Mouse (Mus musculus): ENCODE measurements around the gene Xpnpep1. TPM values are rescaled to one million over a fixed set of nuclear protein-coding genes. Genes with fewer than 3 reads are reported as not detected.
A peak's percentile ranks its signal among the peaks of the same experiment; 100 is the strongest.

Gene Xpnpep1
- polyA plus RNA-seq, 1 experiment from 2014 or later: 139 TPM

- no peak overlapping the region for H3K27ac ChIP-seq (replicated peaks)
- ATAC-seq (ENCODE audit: low FRiP score, low read depth): no peak
- WGBS: 76% methylated on average over 4 of the region's 4 CpGs
- H3K9me3 ChIP-seq: 0 out of 2 replicates have a peak, but pooled peaks cover 4% of the 10 kb centered on the region
- H3K9ac ChIP-seq (replicated peaks): no peak overlapping the region
- H3K4me1 ChIP-seq: peaks cover 15% of the 10 kb centered on the region
- H3K4me3 ChIP-seq: no peak overlapping the region
- H3K27me3 ChIP-seq: 0 out of 2 replicates have a peak, but pooled peaks cover 8% of the 10 kb centered on the region
- H3K36me3 ChIP-seq: no peaks in the 10 kb centered on the region
- H3K4me2 ChIP-seq (replicated peaks): no peak overlapping the region
These were observed 1.6 kb upstream of the Xpnpep1 start for GRCm38 (mm10) chr19:53041570-53041969.

GRCm38 (mm10) chr19:53041133-53041510 lies 1.1 kb upstream of the Xpnpep1 start:
- H3K27me3 ChIP-seq: 0 out of 2 replicates have a peak, but pooled peaks cover 8% of the 10 kb centered on the region
- 78% methylated on average over 5 of the region's 5 CpGs for WGBS
- H3K9ac ChIP-seq (replicated peaks): no peak overlapping the region
- peaks cover 15% of the 10 kb centered on the region for H3K4me1 ChIP-seq
- H3K4me3 ChIP-seq: no peak overlapping the region
- no peak for ATAC-seq (ENCODE audit: low FRiP score, low read depth)
- H3K4me2 ChIP-seq (replicated peaks): no peak overlapping the region
- H3K27ac ChIP-seq (replicated peaks): no peak overlapping the region
- H3K9me3 ChIP-seq: no peaks in the 10 kb centered on the region
- no peaks in the 10 kb centered on the region for H3K36me3 ChIP-seq

- peaks cover 15% of the 10 kb centered on the region for H3K4me1 ChIP-seq
- 0 out of 2 replicates have a peak, but pooled peaks cover 8% of the 10 kb centered on the region for H3K27me3 ChIP-seq
- peak; percentile 39 for ATAC-seq (ENCODE audit: low FRiP score, low read depth)
- no peaks in the 10 kb centered on the region for H3K36me3 ChIP-seq
- H3K9me3 ChIP-seq: no peaks in the 10 kb centered on the region
- peak overlapping the region; percentile 75 for H3K4me2 ChIP-seq (replicated peaks)
- WGBS: 40% methylated on average over 11 of the region's 11 CpGs
- peak overlapping the region; percentile 71 for H3K4me3 ChIP-seq
- no peak overlapping the region; the same call in 1 of the 2 replicates for H3K9ac ChIP-seq (replicated peaks)
- H3K27ac ChIP-seq (replicated peaks): 0 out of 2 replicates have a peak overlapping the region, but pooled peaks have one; percentile 30
These were observed 924 bp downstream of the Xpnpep1 start for GRCm38 (mm10) chr19:53039090-53039489.

GRCm38 (mm10) chr19:53038435-53038938 lies 1.5 kb downstream of the Xpnpep1 start:
- under 1% methylated on average over 39 of the region's 39 CpGs for whole genome bisulfite sequencing
- peak overlapping the region; percentile 75 for H3K4me2 ChIP-seq (replicated peaks)
- H3K4me1 ChIP-seq: peaks cover 15% of the 10 kb centered on the region
- peak overlapping the region; percentile 84 for H3K9ac ChIP-seq (replicated peaks)
- ATAC-seq (ENCODE audit: low FRiP score, low read depth): peak; percentile 99
- H3K4me3 ChIP-seq: peak overlapping the region; percentile 71
- no peaks in the 10 kb centered on the region for H3K9me3 ChIP-seq
- 0 out of 2 replicates have a peak, but pooled peaks cover 8% of the 10 kb centered on the region for H3K27me3 ChIP-seq
- H3K36me3 ChIP-seq: no peaks in the 10 kb centered on the region
- H3K27ac ChIP-seq (replicated peaks): peak overlapping the region; percentile 80

GRCm38 (mm10) chr19:53037925-53038419 lies 2.0 kb downstream of the Xpnpep1 start:
- Histone ChIP-seq H3K36me3 (no peaks in the 10 kb centered on the region), H3K27ac (replicated peaks) (peak overlapping the region; percentile 80), H3K9me3 (no peaks in the 10 kb centered on the region), H3K9ac (replicated peaks) (peak overlapping the region; percentile 84), H3K4me2 (replicated peaks) (peak overlapping the region; percentile 75), H3K4me1 (peaks cover 15% of the 10 kb centered on the region), H3K27me3 (0 out of 2 replicates have a peak, but pooled peaks cover 8% of the 10 kb centered on the region), H3K4me3 (peak overlapping the region; percentile 71)
- no peak for ATAC-seq (ENCODE audit: low FRiP score, low read depth)
- 2% methylated on average over 28 of the region's 28 CpGs for WGBS

- Histone ChIP-seq H3K4me2 (replicated peaks) (no peak overlapping the region), H3K27me3 (no peaks in the 10 kb centered on the region), H3K4me3 (no peak overlapping the region), H3K36me3 (0 out of 2 replicates have a peak, but pooled peaks cover 3% of the 10 kb centered on the region), H3K9ac (replicated peaks) (no peak overlapping the region), H3K27ac (replicated peaks) (no peak overlapping the region), H3K9me3 (no peaks in the 10 kb centered on the region), H3K4me1 (peaks cover 11% of the 10 kb centered on the region)
- WGBS: 93% methylated on average over 10 of the region's 10 CpGs
- ATAC-seq (ENCODE audit: low FRiP score, low read depth): no peak
These were observed 6.7 kb downstream of the Xpnpep1 start for GRCm38 (mm10) chr19:53033159-53033943.

- Histone ChIP-seq H3K4me1 (peaks cover 9% of the 10 kb centered on the region), H3K36me3 (peaks cover 3% of the 10 kb centered on the region; the same call in 1 of the 2 replicates), H3K27ac (replicated peaks) (no peak overlapping the region), H3K4me3 (no peak overlapping the region), H3K9me3 (no peaks in the 10 kb centered on the region), H3K9ac (replicated peaks) (no peak overlapping the region), H3K27me3 (no peaks in the 10 kb centered on the region), H3K4me2 (replicated peaks) (no peak overlapping the region)
- no peak for ATAC-seq (ENCODE audit: low FRiP score, low read depth)
- WGBS: 89% methylated on average over 3 of the region's 3 CpGs
These were observed 7.4 kb downstream of the Xpnpep1 start for GRCm38 (mm10) chr19:53032647-53033046.

GRCm38 (mm10) chr19:53031957-53032371 lies 8.1 kb downstream of the Xpnpep1 start:
- WGBS: 86% methylated on average over 7 of the region's 8 CpGs

GRCm38 (mm10) chr19:53030279-53030678 lies 9.7 kb downstream of the Xpnpep1 start:
- ATAC-seq (ENCODE audit: low FRiP score, low read depth): no peak
- Histone ChIP-seq H3K27ac (replicated peaks) (no peak overlapping the region), H3K9me3 (no peaks in the 10 kb centered on the region), H3K4me2 (replicated peaks) (no peak overlapping the region), H3K9ac (replicated peaks) (no peak overlapping the region), H3K4me3 (no peak overlapping the region), H3K4me1 (no peaks in the 10 kb centered on the region), H3K36me3 (peaks cover 10% of the 10 kb centered on the region), H3K27me3 (no peaks in the 10 kb centered on the region)
- 96% methylated on average over 6 of the region's 6 CpGs for WGBS

More at GRCm38 (mm10) chr19:53031957-53032371, 8.1 kb downstream of the Xpnpep1 start:
- Histone ChIP-seq H3K4me3 (no peak overlapping the region), H3K27ac (replicated peaks) (no peak overlapping the region), H3K27me3 (no peaks in the 10 kb centered on the region), H3K9me3 (no peaks in the 10 kb centered on the region), H3K4me2 (replicated peaks) (no peak overlapping the region), H3K36me3 (peaks cover 6% of the 10 kb centered on the region), H3K9ac (replicated peaks) (no peak overlapping the region), H3K4me1 (peaks cover 2% of the 10 kb centered on the region; the same call in 1 of the 2 replicates)
- no peak for ATAC-seq (ENCODE audit: low FRiP score, low read depth)

GRCm38 (mm10) chr19:53029686-53030085 lies 10.3 kb downstream of the Xpnpep1 start:
- H3K4me2 ChIP-seq (replicated peaks): no peak overlapping the region
- WGBS: 98% methylated on average over 5 of the region's 5 CpGs
- H3K4me3 ChIP-seq: no peak overlapping the region
- no peaks in the 10 kb centered on the region for H3K4me1 ChIP-seq
- H3K27me3 ChIP-seq: no peaks in the 10 kb centered on the region
- H3K36me3 ChIP-seq: peaks cover 16% of the 10 kb centered on the region
- H3K27ac ChIP-seq (replicated peaks): no peak overlapping the region
- no peak overlapping the region for H3K9ac ChIP-seq (replicated peaks)
- no peak for ATAC-seq (ENCODE audit: low FRiP score, low read depth)
- no peaks in the 10 kb centered on the region for H3K9me3 ChIP-seq

- 87% methylated on average over 7 of the region's 7 CpGs for WGBS
- no peak overlapping the region for H3K4me2 ChIP-seq (replicated peaks)
- peaks cover 23% of the 10 kb centered on the region for H3K36me3 ChIP-seq
- no peaks in the 10 kb centered on the region for H3K27me3 ChIP-seq
- no peak for ATAC-seq (ENCODE audit: low FRiP score, low read depth)
- H3K27ac ChIP-seq (replicated peaks): no peak overlapping the region
- H3K4me1 ChIP-seq: no peaks in the 10 kb centered on the region
- H3K9ac ChIP-seq (replicated peaks): no peak overlapping the region
- no peaks in the 10 kb centered on the region for H3K9me3 ChIP-seq
- no peak overlapping the region for H3K4me3 ChIP-seq
These were observed 11.0 kb downstream of the Xpnpep1 start for GRCm38 (mm10) chr19:53029045-53029444.

GRCm38 (mm10) chr19:53028216-53028615 lies 11.8 kb downstream of the Xpnpep1 start:
- no peak for ATAC-seq (ENCODE audit: low FRiP score, low read depth)
- no peak overlapping the region for H3K27ac ChIP-seq (replicated peaks)
- no peak overlapping the region for H3K9ac ChIP-seq (replicated peaks)
- no peaks in the 10 kb centered on the region for H3K4me1 ChIP-seq
- H3K27me3 ChIP-seq: no peaks in the 10 kb centered on the region
- no peak overlapping the region for H3K4me2 ChIP-seq (replicated peaks)
- H3K36me3 ChIP-seq: peaks cover 30% of the 10 kb centered on the region
- H3K4me3 ChIP-seq: no peak overlapping the region
- no peaks in the 10 kb centered on the region for H3K9me3 ChIP-seq
- 94% methylated on average over 12 of the region's 12 CpGs for WGBS
